Mouse (Mus musculus) c-Kit-positive CD71-positive TER-119-positive erythroid progenitor cells, embryonic 14.5 days (primary cell): Measurements from ENCODE around the gene Gm19402.

Source experiments
- DNase-seq: peaks from one replicate; pipeline ENCODE4 v3.0.0-alpha.2; 2013; ENCODE audit warnings: low spot score

The Gm19402 gene

GRCm38 (mm10) chr10:77666342-77666741, 24.2 kb downstream of the Gm19402 start:
- no peak for DNase-seq

- DNase-seq = no peak
These were observed 26.4 kb downstream of the Gm19402 start for GRCm38 (mm10) chr10:77663949-77664665.

- DNase-seq = no peak
These were observed 32.1 kb downstream of the Gm19402 start for GRCm38 (mm10) chr10:77658286-77658994.

GRCm38 (mm10) chr10:77652046-77652445, 38.5 kb downstream of the Gm19402 start:
- no peak for DNase-seq

DNA sequence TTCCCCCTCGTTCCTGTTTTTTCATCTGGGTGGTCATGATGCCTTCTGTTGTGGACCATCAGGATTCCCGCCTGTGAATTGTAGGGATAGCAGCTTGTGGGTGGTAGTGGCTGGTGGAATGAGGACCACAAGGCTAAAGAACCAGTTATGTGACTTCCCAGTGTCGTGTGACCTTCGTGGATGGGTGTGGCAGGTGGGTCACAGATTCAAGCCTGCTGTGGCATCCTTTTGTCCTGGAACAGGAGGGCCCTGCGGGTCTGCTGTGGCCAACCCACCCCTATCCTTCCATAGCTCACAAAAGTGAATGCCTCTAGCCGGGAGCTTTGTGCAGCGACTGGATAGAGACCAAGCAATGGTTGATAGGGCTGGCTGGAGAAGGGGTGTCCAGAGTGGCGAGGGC, 42.7 kb downstream of the Gm19402 start:
- no peak for DNase-seq

- DNase-seq = no peak
These were observed 43.1 kb downstream of the Gm19402 start for GRCm38 (mm10) chr10:77647461-77647860.

DNA sequence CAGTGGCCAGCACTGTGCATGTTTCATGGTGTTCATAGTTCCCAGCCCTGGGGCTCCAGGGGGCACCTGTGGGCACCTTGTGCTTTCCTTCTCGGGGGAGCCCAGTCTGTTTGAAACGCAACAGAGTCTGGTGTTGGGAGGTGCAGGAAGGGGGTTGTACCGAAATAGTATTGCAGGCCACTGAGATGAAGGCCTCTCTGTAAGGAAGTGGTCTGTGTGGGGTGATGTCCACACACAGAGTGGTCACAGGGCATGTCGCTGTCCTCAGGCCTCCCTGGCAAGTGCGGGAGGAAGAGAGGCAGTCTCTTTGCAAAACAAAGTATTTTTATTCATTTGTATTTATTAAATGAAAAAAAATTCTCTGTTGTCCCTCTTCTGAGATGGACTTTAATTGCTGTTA, 45.0 kb downstream of the Gm19402 start:
- no peak for DNase-seq

- no peak for DNase-seq
These were observed 47.4 kb downstream of the Gm19402 start for GRCm38 (mm10) chr10:77643160-77643559.
